Mouse (Mus musculus): ENCODE data around the gene Tmem222.

GRCm38 (mm10) chr4:133278482-133278881 is 890 bp upstream of the Tmem222 start:
- TF ChIP-seq CTCF (IDR thresholded peaks at IDR 0.05; ENCODE audit: low read depth, low read length): no peak
- no peak for TF ChIP-seq POLR2A (IDR thresholded peaks at IDR 0.05; ENCODE audit: extremely low read depth, insufficient read depth, low read length)
